Mouse (Mus musculus) hindbrain, embryonic 15.5 days (tissue): ENCODE data around the gene Scn4b. TPM values are rescaled to one million over a fixed set of nuclear protein-coding genes. Genes with fewer than 3 reads are reported as not detected.
A peak's percentile ranks its signal among the peaks of the same experiment; 100 is the strongest.

Source experiments
- ATAC-seq: fragments of 200-750 bp; cut with Nextera tagmentation; 2 replicates; pipeline ENCODE4 v1.8.0; 2017; ENCODE audit warnings: low read depth, moderate number of reproducible peaks, moderate TSS enrichment; ENCODE audit not compliant: low FRiP score
- H3K27ac ChIP-seq: fragments of 300-500 bp; sonication (generic); replicated peaks from 2 replicates; pipeline ENCODE4 v1.5.1; 2015; ENCODE audit warnings: mild to moderate bottlenecking, inconsistent platforms
- H3K27me3 ChIP-seq: fragments of 300-500 bp; sonication (generic); 2 replicates; pipeline ENCODE4 v1.6.1; 2015; ENCODE audit warnings: control low read depth, inconsistent platforms
- H3K36me3 ChIP-seq: fragments of 300-500 bp; sonication (generic); 2 replicates; pipeline ENCODE4 v1.6.1; 2015; ENCODE audit warnings: control low read depth, inconsistent platforms
- H3K4me1 ChIP-seq: fragments of 300-500 bp; sonication (generic); replicated peaks from 2 replicates; pipeline ENCODE4 v1.6.1; 2015; ENCODE audit warnings: control low read depth, inconsistent platforms
- H3K4me2 ChIP-seq: fragments of 300-500 bp; sonication (generic); 2 replicates; pipeline ENCODE4 v1.6.1; 2015; ENCODE audit warnings: moderate library complexity, mild to moderate bottlenecking, inconsistent platforms
- H3K4me3 ChIP-seq: fragments of 300-500 bp; sonication (generic); 2 replicates; pipeline ENCODE4 v1.5.1; 2015; ENCODE audit warnings: mild to moderate bottlenecking, inconsistent platforms
- H3K9ac ChIP-seq: fragments of 300-500 bp; sonication (generic); 2 replicates; pipeline ENCODE4 v1.6.1; 2015; ENCODE audit warnings: inconsistent platforms
- H3K9me3 ChIP-seq: fragments of 300-500 bp; sonication (generic); 2 replicates; pipeline ENCODE4 v1.6.1; 2016; ENCODE audit warnings: control low read depth, inconsistent platforms
- WGBS: fragments of 180-500 bp; shearing (Covaris S2); methylation state at CpG from one replicate; pipeline ENCODE4 v1.1.7; 2015; 5-methylcytosine and 5-hydroxymethylcytosine counted together
- polyA plus RNA-seq: library from polyadenylated mRNA; unstranded; fragments of >200 nt; fragmentation: Nextera tagmentation; extraction: Ambion mirVana; gene quantifications from 2 replicates; pipeline ENCODE4 v1.2.1, GENCODE M21; 2015

Scn4b gene
- polyA plus RNA-seq, 1 experiment from 2014 or later, result 0.31 TPM

DNA sequence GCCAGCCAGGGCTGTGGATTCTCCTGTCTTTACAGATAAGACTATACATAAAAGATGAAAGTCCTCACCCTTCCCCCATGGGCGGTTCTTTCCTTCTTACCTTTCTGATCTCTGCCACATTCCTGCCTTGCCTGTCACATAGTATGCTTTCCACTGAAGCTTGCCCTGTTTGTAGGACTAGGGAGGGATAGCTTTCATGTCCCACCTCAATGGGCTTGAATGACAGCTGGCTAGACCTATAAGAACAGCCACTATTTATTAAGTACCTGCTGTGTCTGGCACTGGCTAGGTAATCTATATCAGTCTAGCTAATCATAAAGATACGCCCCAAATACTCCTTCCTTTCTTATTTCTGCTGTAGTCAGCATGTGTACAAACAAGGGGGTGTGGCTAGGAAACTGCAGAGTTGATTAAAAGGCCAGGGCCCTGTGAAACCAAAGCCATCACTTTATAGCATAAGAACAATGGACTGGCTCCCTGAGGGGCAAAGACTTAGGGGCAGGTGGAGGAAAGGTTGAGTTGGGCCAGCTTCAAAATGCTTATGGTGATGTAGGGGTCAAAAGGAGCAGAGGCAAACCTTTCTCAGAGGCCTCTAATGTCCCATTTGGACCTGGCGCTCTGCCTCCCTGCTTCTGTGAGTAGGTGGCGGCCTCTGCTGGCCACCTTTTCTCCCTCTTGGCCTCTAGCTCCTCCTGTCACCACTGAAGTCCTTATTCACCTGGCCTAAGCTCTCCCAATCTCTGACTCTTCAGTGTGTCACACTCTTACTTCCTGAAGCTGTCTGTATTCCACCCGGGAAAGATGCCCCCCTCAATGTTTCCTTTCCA, 4.5 kb upstream of the Scn4b start:
- WGBS, result 24% methylated on average over 5 of the region's 5 CpGs
- H3K4me2 ChIP-seq, result no peak overlapping the region
- H3K4me3 ChIP-seq, result no peak overlapping the region
- H3K9me3 ChIP-seq, result no peaks in the 10 kb centered on the region
- ATAC-seq, result no peak
- no peaks in the 10 kb centered on the region for H3K36me3 ChIP-seq
- H3K4me1 ChIP-seq, result peaks cover 11% of the 10 kb centered on the region
- H3K27me3 ChIP-seq, result peaks cover 51% of the 10 kb centered on the region
- no peak overlapping the region for H3K27ac ChIP-seq
- no peak overlapping the region for H3K9ac ChIP-seq

DNA sequence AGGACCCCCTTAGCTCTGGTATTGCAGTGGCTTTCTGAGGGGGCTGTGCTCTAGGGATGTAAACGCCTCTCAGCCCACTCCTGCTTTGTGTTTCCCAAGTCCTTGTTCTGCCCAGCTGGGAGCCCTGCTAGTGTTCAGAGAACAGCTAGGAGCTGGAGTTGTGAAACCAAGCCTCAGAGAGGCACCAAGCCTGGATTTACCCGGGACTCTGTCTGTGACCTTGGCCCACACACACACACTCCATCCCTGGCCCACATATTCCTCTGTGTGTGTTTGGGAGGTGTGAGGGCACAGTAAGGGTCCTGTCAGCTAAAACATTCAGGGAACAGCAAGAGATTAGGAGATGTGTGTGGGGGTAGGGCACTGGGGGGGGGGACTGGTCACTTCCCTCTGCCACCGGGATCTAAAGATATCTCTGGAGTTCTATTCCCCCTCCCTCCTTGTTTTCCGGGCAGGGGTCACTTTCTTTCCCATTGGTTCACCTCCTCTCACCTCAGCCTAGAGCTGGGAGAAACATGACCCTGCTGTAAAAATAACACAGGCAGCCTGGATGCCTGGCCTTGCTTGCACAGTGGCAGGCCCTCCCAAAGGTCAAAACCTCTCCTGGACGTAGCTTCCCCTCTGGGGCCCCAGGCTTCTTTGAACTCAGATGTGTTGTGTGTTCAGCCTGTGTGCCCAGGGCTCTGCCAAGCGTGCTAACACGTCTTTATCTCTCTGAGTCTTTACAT, 1.6 kb upstream of the Scn4b start:
- Histone ChIP-seq H3K9ac (no peak overlapping the region), H3K36me3 (no peaks in the 10 kb centered on the region), H3K9me3 (no peaks in the 10 kb centered on the region), H3K4me3 (no peak overlapping the region), H3K27me3 (peaks cover 80% of the 10 kb centered on the region), H3K4me1 (peaks cover 17% of the 10 kb centered on the region), H3K4me2 (no peak overlapping the region), H3K27ac (no peak overlapping the region)
- ATAC-seq, result no peak
- WGBS, result 16% methylated on average over 7 of the region's 7 CpGs

DNA sequence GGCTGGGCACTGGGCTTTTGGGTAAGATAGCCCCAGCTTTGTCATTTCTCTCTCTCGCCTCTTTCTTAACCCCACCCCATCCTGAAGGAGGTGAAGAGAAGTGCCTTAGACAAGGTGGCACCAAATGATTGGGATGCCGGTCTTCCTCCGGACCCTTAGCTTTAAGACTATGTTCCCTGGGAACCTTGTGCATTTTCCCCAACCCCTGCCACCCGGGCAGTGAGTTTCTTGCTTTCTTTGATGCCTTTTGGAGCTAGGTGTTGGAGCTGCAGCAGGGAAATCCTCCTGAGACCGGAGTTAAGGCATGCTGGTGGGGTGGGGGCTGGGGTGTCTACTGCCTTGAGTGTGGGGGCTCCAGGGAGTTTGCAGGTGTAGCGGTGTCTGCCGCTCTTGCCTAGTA, 887 bp downstream of the Scn4b start:
- 2% methylated on average over 7 of the region's 7 CpGs for WGBS

DNA sequence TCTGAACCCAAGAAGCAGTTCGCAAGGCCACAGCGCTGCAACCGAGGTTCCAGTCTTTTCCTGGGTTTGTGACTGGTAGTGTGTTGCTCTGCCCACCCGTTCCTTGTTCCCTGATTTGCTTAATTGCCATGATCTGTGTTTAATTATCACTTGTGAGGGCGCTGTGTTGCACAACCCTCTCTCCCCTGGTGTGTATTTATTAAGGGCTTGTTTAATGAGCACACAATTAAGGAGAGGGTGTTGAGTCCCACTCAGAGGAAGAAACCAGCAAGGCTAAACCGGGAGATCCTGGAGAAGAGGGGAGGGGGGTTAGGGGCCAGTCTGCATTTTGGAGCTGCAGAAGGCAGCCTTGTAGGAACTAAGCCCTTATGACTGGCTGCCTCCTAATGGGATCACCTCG, 2.8 kb downstream of the Scn4b start:
- no peak for ATAC-seq
- peaks cover 87% of the 10 kb centered on the region for H3K27me3 ChIP-seq
- WGBS, result 51% methylated on average over 7 of the region's 7 CpGs
- no peak overlapping the region for H3K9ac ChIP-seq
- H3K27ac ChIP-seq, result no peak overlapping the region
- H3K4me2 ChIP-seq, result no peak overlapping the region
- no peaks in the 10 kb centered on the region for H3K9me3 ChIP-seq
- H3K36me3 ChIP-seq, result no peaks in the 10 kb centered on the region
- H3K4me1 ChIP-seq, result peaks cover 25% of the 10 kb centered on the region
- no peak overlapping the region for H3K4me3 ChIP-seq

More for the DNA sequence above, 887 bp downstream of the Scn4b start:
- H3K27ac ChIP-seq, result no peak overlapping the region
- peaks cover 88% of the 10 kb centered on the region for H3K27me3 ChIP-seq
- H3K9me3 ChIP-seq, result no peaks in the 10 kb centered on the region
- no peak for ATAC-seq
- H3K9ac ChIP-seq, result peak overlapping the region; percentile 37; the same call in 1 of the 2 replicates
- H3K4me3 ChIP-seq, result peak overlapping the region; percentile 49
- peaks cover 17% of the 10 kb centered on the region for H3K4me1 ChIP-seq
- peak overlapping the region; percentile 91 for H3K4me2 ChIP-seq
- H3K36me3 ChIP-seq, result no peaks in the 10 kb centered on the region

DNA sequence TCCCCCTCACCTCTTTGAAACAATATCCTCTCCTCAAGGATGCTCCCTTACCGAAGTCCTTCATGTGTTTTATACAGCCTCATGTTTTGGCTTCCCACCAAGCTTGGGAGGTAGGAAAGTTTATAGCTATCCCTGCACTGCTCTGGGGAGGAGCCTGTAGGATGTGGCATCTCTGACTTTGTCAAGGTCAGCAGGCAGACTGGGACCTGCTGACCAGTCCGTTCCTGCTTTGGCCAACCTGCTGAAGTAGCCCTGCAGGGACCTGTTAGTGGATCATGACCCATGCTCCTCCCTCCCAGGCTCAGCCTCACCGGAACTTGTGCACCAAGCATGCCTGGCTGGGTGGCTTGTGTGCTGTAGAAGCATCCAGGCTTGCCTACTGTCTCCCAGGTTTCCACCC, 4.5 kb downstream of the Scn4b start:
- Histone ChIP-seq H3K27ac (no peak overlapping the region), H3K4me2 (no peak overlapping the region), H3K9me3 (no peaks in the 10 kb centered on the region), H3K36me3 (no peaks in the 10 kb centered on the region), H3K27me3 (peaks cover 77% of the 10 kb centered on the region), H3K4me3 (no peak overlapping the region), H3K4me1 (peaks cover 26% of the 10 kb centered on the region), H3K9ac (no peak overlapping the region)
- WGBS, result 65% methylated on average over 3 of the region's 3 CpGs
- no peak for ATAC-seq

DNA sequence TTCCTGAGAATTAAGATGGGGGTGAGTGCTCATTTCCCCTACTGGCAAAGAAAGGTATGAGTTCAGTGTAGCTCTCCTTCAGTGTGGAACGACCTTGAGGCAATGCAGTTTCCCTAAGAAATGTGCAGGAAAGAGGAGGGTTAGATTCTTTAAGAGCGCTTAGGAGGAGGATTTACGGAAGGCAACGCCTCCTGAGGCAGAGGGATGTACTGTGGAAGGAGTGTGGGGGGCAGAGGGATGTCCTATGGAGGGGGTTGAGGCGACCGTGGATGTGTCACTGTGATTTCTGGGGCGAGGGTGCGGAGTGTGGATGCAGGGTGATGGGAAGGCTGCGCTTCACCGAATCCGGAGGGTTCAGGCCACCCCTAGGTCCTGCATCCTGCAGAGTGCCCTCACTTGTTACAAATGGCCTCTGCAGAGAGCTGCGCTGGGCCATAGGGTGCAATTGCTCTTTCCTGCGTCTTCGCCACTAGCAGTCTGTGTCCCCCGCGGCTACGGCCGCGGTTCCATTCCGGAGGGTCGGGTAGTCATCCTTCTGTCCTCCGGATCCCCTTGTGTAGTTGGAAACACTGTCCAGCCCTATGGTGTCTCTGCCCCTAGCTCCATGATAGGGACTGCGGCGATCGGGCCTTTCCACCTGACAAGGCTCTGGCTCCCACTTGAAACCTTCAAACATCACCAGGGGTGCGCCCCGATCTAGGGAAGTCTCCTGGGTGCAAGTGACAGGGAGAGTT, 7.5 kb downstream of the Scn4b start:
- Histone ChIP-seq H3K27ac (no peak overlapping the region), H3K27me3 (peaks cover 49% of the 10 kb centered on the region), H3K9me3 (no peaks in the 10 kb centered on the region), H3K36me3 (no peaks in the 10 kb centered on the region), H3K4me2 (peak overlapping the region; percentile 93), H3K9ac (peak overlapping the region; percentile 42), H3K4me3 (peak overlapping the region; percentile 41), H3K4me1 (peaks cover 10% of the 10 kb centered on the region)
- ATAC-seq, result peak; percentile 66
- 2% methylated on average over 27 of the region's 27 CpGs for WGBS

DNA sequence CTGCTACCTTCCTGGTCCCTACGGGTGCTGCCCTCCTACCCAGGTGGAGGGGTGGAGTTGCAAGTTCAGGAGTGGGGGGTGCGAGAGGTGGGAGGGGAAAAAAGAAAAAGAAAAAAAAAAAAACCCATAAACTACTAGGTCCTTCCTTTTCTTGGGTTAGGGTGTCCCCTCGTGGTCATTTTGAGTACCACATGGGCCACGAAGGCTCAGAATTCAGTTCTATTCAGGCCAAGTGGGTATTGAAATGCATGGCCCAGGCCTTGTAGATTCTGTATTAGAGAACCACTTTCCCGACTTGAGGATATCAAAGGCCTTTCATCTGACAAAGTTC, 8.0 kb downstream of the Scn4b start:
- Histone ChIP-seq H3K4me2 (peak overlapping the region; percentile 93), H3K9ac (peak overlapping the region; percentile 42), H3K27ac (no peak overlapping the region), H3K4me3 (peak overlapping the region; percentile 41), H3K36me3 (no peaks in the 10 kb centered on the region), H3K27me3 (peaks cover 44% of the 10 kb centered on the region), H3K4me1 (peaks cover 10% of the 10 kb centered on the region), H3K9me3 (no peaks in the 10 kb centered on the region)
- WGBS, result 1% methylated on average over 5 of the region's 5 CpGs
- no peak for ATAC-seq

DNA sequence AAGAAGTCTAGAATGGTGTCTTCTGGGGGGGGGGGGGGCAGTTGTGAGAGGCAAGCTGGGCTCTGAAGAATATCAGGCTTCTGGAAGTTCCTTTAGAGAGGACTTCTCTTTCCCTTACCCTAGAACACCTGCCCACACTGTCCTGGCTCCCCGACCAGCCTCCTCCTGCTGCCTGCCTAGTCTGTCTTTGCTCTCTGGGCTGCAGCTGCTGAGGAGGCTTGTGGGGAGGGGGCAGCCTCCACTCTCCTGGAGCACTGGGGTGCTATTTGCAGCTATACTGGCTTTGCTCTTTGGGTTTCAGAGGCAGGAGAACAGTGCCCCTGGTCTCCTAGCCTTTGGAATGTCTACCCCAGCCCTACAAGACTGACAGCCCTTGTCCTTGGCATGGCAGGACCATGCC, 12.7 kb downstream of the Scn4b start:
- peaks cover 2% of the 10 kb centered on the region for H3K4me1 ChIP-seq
- H3K27me3 ChIP-seq, result peaks cover 8% of the 10 kb centered on the region; the same call in 1 of the 2 replicates
- H3K27ac ChIP-seq, result no peak overlapping the region
- H3K4me3 ChIP-seq, result no peak overlapping the region
- H3K36me3 ChIP-seq, result no peaks in the 10 kb centered on the region
- no peak for ATAC-seq
- H3K9ac ChIP-seq, result no peak overlapping the region
- WGBS, result 75% methylated on average over 1 of the region's 1 CpGs
- no peak overlapping the region for H3K4me2 ChIP-seq
- no peaks in the 10 kb centered on the region for H3K9me3 ChIP-seq

DNA sequence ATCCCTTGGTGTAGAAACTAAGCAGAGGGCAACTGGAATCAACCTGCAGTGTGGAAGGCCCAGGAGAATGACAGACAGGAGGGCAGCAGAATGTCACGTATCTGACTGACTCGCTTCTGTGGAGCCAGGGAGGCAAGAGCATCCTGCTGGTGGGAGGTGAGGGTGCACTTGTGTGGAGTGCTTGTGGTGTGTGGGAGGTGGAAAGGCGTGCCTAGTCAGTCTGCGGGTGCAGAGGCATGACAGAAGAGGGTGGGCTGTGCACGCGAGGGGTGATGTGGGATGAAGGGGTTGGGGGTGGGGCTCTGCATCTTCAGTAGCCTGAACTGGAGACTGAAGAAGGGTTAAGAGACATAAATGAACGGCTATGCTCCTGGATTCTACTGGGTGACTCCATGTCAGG, 15.2 kb downstream of the Scn4b start:
- no peaks in the 10 kb centered on the region for H3K9me3 ChIP-seq
- 78% methylated on average over 7 of the region's 7 CpGs for WGBS

DNA sequence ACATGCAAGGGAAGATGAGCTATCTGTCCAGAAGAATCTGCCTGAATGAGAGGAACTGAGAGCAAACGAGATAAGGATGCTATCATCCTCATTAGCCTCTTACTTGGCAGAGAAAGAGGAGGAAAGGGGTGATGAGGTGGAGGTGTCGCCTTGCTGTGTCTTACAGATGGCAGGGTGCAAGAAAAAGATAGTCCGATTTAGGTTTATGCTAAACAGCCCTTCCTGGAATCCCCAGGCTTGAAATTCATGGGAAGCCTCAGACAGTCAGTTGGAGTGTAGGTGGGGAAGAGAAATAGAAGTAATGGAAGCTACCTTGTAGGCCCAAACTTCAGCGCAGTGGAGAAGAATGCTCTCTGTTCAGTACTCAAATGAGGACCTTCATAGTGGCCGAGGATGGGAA, 29.7 kb downstream of the Scn4b start:
- Histone ChIP-seq H3K4me1 (no peaks in the 10 kb centered on the region), H3K4me2 (no peak overlapping the region), H3K36me3 (no peaks in the 10 kb centered on the region), H3K4me3 (no peak overlapping the region), H3K27me3 (no peaks in the 10 kb centered on the region), H3K9me3 (no peaks in the 10 kb centered on the region), H3K9ac (no peak overlapping the region), H3K27ac (no peak overlapping the region)
- WGBS, result 83% methylated on average over 5 of the region's 5 CpGs
- no peak for ATAC-seq

More for the DNA sequence above, 15.2 kb downstream of the Scn4b start:
- H3K4me2 ChIP-seq, result no peak overlapping the region
- H3K4me1 ChIP-seq, result no peaks in the 10 kb centered on the region
- ATAC-seq, result no peak
- H3K4me3 ChIP-seq, result no peak overlapping the region
- no peak overlapping the region for H3K9ac ChIP-seq
- no peaks in the 10 kb centered on the region; the same call in 1 of the 2 replicates for H3K27me3 ChIP-seq
- no peak overlapping the region for H3K27ac ChIP-seq
- H3K36me3 ChIP-seq, result no peaks in the 10 kb centered on the region

DNA sequence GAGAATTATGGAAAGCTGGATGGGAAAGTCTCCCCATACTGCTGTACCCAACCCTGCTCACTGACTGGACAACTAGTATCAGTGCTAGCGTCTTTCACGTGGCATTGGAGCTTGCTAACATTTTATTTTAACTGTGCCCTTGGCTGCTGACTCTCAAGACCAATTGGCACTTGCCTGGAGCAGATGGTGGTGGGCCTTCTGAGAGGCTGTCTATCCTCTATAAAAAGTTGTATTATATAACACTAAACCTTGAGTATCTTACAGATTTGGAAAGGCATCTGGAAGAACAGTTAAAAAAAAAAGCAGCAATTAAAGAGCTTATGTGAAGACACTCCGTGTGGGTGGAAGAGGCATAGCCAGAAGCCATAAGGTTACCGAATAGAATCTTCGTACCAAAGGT, 32.0 kb downstream of the Scn4b start:
- no peak overlapping the region for H3K9ac ChIP-seq
- no peak for ATAC-seq
- 92% methylated on average over 5 of the region's 5 CpGs for WGBS

DNA sequence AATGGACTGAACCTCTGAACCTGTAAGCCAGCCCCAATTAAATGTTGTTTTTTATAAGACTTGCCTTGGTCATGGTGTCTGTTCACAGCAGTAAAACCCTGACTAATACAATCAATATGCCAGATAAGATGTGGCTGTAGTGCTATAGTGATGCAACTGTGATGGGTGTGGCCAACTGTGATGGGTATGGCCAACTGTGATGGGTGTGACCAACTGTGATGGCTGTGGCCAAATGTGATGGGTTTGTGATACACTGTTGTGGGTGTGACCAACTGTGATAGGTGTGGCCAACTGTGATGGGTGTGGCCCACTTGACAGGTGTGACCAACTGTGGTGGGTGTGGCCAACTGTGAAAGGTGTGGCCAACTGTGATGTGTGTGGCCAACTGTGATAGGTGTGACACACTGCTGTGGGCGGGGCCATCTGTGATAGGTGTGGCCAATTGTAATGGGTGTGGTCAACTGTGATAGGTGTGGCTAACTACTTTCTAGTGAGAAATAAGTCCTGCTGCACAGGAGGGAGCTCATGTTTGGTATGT, 32.9 kb downstream of the Scn4b start:
- 85% methylated on average over 1 of the region's 1 CpGs for WGBS
- Histone ChIP-seq H3K36me3 (no peaks in the 10 kb centered on the region), H3K4me1 (no peaks in the 10 kb centered on the region), H3K27ac (no peak overlapping the region), H3K4me2 (no peak overlapping the region), H3K27me3 (no peaks in the 10 kb centered on the region), H3K9me3 (no peaks in the 10 kb centered on the region), H3K9ac (no peak overlapping the region), H3K4me3 (no peak overlapping the region)
- no peak for ATAC-seq

More for the DNA sequence above, 32.0 kb downstream of the Scn4b start:
- H3K27ac ChIP-seq, result no peak overlapping the region
- H3K27me3 ChIP-seq, result no peaks in the 10 kb centered on the region
- H3K9me3 ChIP-seq, result no peaks in the 10 kb centered on the region
- no peaks in the 10 kb centered on the region for H3K36me3 ChIP-seq
- H3K4me3 ChIP-seq, result no peak overlapping the region
- H3K4me2 ChIP-seq, result no peak overlapping the region
- no peaks in the 10 kb centered on the region for H3K4me1 ChIP-seq
